Mouse (Mus musculus) myocyte (in vitro differentiated cells): ENCODE results near the gene Gm16181. TPM values are rescaled to one million over a fixed set of nuclear protein-coding genes. Genes with fewer than 3 reads are reported as not detected.
A peak's percentile ranks its signal among the peaks of the same experiment; 100 is the strongest.

Source experiments
- H3K27me3 ChIP-seq: one replicate; pipeline ENCODE4 v1.6.1; 2011; ENCODE audit not compliant: control insufficient read depth, insufficient read depth, insufficient read length
- H3K36me3 ChIP-seq: one replicate; pipeline ENCODE4 v1.6.1; 2011; ENCODE audit not compliant: control insufficient read depth, insufficient read depth
- H3K4me2 ChIP-seq: one replicate; pipeline ENCODE4 v1.6.1; 2011; ENCODE audit warnings: low read depth, control low read depth
- H3K4me3 ChIP-seq: one replicate; pipeline ENCODE4 v1.5.1; 2011; ENCODE audit warnings: mild to moderate bottlenecking, control low read depth, moderate library complexity
- H3K79me2 ChIP-seq: one replicate; pipeline ENCODE4 v1.6.1; 2011; ENCODE audit not compliant: control insufficient read depth, insufficient read depth
- H3ac ChIP-seq: one replicate; pipeline ENCODE4 v1.6.1; 2011; ENCODE audit not compliant: control insufficient read depth, insufficient read length
- CEBPB ChIP-seq: IDR thresholded peaks from 2 replicates; pipeline ENCODE4 v1.6.1; 2011; ENCODE audit warnings: mild to moderate bottlenecking, moderate library complexity; ENCODE audit not compliant: poor library complexity, insufficient read depth, severe bottlenecking
- E2F4 ChIP-seq: IDR thresholded peaks from one replicate; pipeline ENCODE4 v1.6.1; 2011; ENCODE audit warnings: mild to moderate bottlenecking, control low read depth, moderate library complexity; ENCODE audit not compliant: insufficient read depth
- MAX ChIP-seq: IDR thresholded peaks from one replicate; pipeline ENCODE4 v1.6.1; 2011; ENCODE audit warnings: low read depth, mild to moderate bottlenecking, control low read depth
- MYOD1 ChIP-seq, 3 experiments: IDR thresholded peaks; one replicate each; pipeline ENCODE4 v1.6.1; 2011; ENCODE audit warnings: control low read depth in 2 of 3, low read depth in 2 of 3, mild to moderate bottlenecking in 2 of 3, moderate library complexity in 1 of 3; ENCODE audit not compliant: insufficient read length in 2 of 3, control insufficient read depth in 1 of 3
- MYOG ChIP-seq, 3 experiments: IDR thresholded peaks; one replicate each; pipeline ENCODE4 v1.6.1; 2011; ENCODE audit warnings: control low read depth in 2 of 3, low read depth in 2 of 3, mild to moderate bottlenecking in 2 of 3; ENCODE audit not compliant: insufficient read length in 2 of 3, control insufficient read depth in 1 of 3, insufficient read depth in 1 of 3
- POLR2A ChIP-seq: IDR thresholded peaks from one replicate; pipeline ENCODE4 v1.6.1; 2011; ENCODE audit warnings: low read depth, mild to moderate bottlenecking, control low read depth, moderate library complexity; ENCODE audit not compliant: insufficient read length
- POLR2AphosphoS2 ChIP-seq: IDR thresholded peaks from one replicate; pipeline ENCODE4 v1.6.1; 2011; ENCODE audit warnings: low read depth, control low read depth; ENCODE audit not compliant: insufficient read length
- REST ChIP-seq: IDR thresholded peaks from one replicate; pipeline ENCODE4 v1.6.1; 2011; ENCODE audit warnings: mild to moderate bottlenecking, control low read depth, moderate library complexity; ENCODE audit not compliant: insufficient read depth, insufficient read length
- SRF ChIP-seq: IDR thresholded peaks from one replicate; pipeline ENCODE4 v1.6.1; 2011; ENCODE audit warnings: low read depth; ENCODE audit not compliant: control insufficient read depth, insufficient read length
- TCF12 ChIP-seq: IDR thresholded peaks from one replicate; pipeline ENCODE4 v1.6.1; 2011; ENCODE audit warnings: mild to moderate bottlenecking, control low read depth; ENCODE audit not compliant: poor library complexity, insufficient read depth, severe bottlenecking
- TCF3 ChIP-seq: IDR thresholded peaks from one replicate; pipeline ENCODE4 v1.6.1; 2011; ENCODE audit warnings: low read depth, control low read depth; ENCODE audit not compliant: insufficient read length
- USF1 ChIP-seq: IDR thresholded peaks from one replicate; pipeline ENCODE4 v1.6.1; 2011; ENCODE audit warnings: low read depth, mild to moderate bottlenecking, control low read depth, moderate library complexity
- polyA plus RNA-seq: library from polyadenylated mRNA; unstranded; fragments of >200 nt; fragmentation: generic; extraction: Trizol; gene quantifications from one replicate; pipeline ENCODE4 v1.2.1, GENCODE M21; 2012; ENCODE audit warnings: missing spikeins

Gene Gm16181
- polyA plus RNA-seq, 1 experiment, result 0.18 TPM

GRCm38 (mm10) chr17:35259621-35260020, 39.0 kb downstream of the Gm16181 start:
- Histone ChIP-seq H3K79me2 (no peaks in the 10 kb centered on the region), H3K4me2 (no peak overlapping the region), H3ac (no peak overlapping the region), H3K27me3 (no peaks in the 10 kb centered on the region), H3K4me3 (no peak overlapping the region), H3K36me3 (no peaks in the 10 kb centered on the region)
- no peak for TF ChIP-seq POLR2A

- Histone ChIP-seq H3K79me2 (no peaks in the 10 kb centered on the region), H3K27me3 (no peaks in the 10 kb centered on the region), H3K4me2 (no peak overlapping the region), H3K36me3 (no peaks in the 10 kb centered on the region), H3K4me3 (no peak overlapping the region), H3ac (no peak overlapping the region)
- TF ChIP-seq POLR2A, result no peak
- TF ChIP-seq MYOG (IDR thresholded peaks at IDR 0.05; ENCODE audit: control insufficient read depth in 1 of 3, insufficient read depth in 1 of 3, insufficient read length in 2 of 3, low read depth in 2 of 3), result no peak
- no peak for TF ChIP-seq REST
Measured at GRCm38 (mm10) chr17:35261651-35262050, 41.0 kb downstream of the Gm16181 start.

- H3K4me2 ChIP-seq, result peak within 1 kb of the TSS; percentile 45
- H3K27me3 ChIP-seq, result no peaks in the 10 kb centered on the region
- H3K79me2 ChIP-seq, result no peaks in the 10 kb centered on the region
- no peak within 1 kb of the TSS for H3K4me3 ChIP-seq
- no peaks in the 10 kb centered on the region for H3K36me3 ChIP-seq
- no peak for TF ChIP-seq TCF12
- peak; percentile 73 for TF ChIP-seq POLR2A
- TF ChIP-seq POLR2AphosphoS2, result peak; percentile 51
- H3ac ChIP-seq, result no peak within 1 kb of the TSS
Measured at GRCm38 (mm10) chr17:35262664-35263522, 42.3 kb downstream of the Gm16181 start, which contains the start of gene H2-D1. TSS of gene H2-D1 (plus strand) at chr17:35262730.

- no peak for TF ChIP-seq USF1
- no peak for TF ChIP-seq REST
- no peak for TF ChIP-seq MAX
- no peak for TF ChIP-seq SRF
- no peak for TF ChIP-seq POLR2AphosphoS2
- TF ChIP-seq POLR2A, result no peak
- no peaks in the 10 kb centered on the region for H3K79me2 ChIP-seq
- no peak overlapping the region for H3ac ChIP-seq
- H3K4me3 ChIP-seq, result no peak overlapping the region
- H3K4me2 ChIP-seq, result no peak overlapping the region
- no peaks in the 10 kb centered on the region for H3K36me3 ChIP-seq
- no peaks in the 10 kb centered on the region for H3K27me3 ChIP-seq
Measured at GRCm38 (mm10) chr17:35263523-35263883, 42.9 kb downstream of the Gm16181 start.

- no peak overlapping the region for H3K4me2 ChIP-seq
- no peaks in the 10 kb centered on the region for H3K27me3 ChIP-seq
- no peak overlapping the region for H3K4me3 ChIP-seq
- H3K79me2 ChIP-seq, result no peaks in the 10 kb centered on the region
- no peak overlapping the region for H3ac ChIP-seq
- TF ChIP-seq MAX (no peak), TCF3 (no peak), TCF12 (no peak), REST (no peak), POLR2AphosphoS2 (no peak), MYOD1 (IDR thresholded peaks at IDR 0.05; ENCODE audit: control insufficient read depth in 1 of 3, insufficient read length in 2 of 3, low read depth in 2 of 3) (no peak), USF1 (no peak), E2F4 (no peak), POLR2A (no peak), MYOG (IDR thresholded peaks at IDR 0.05; ENCODE audit: control insufficient read depth in 1 of 3, insufficient read depth in 1 of 3, insufficient read length in 2 of 3, low read depth in 2 of 3) (no peak), CEBPB (no peak), SRF (no peak)
- no peaks in the 10 kb centered on the region for H3K36me3 ChIP-seq
Measured at GRCm38 (mm10) chr17:35267399-35268086, 46.9 kb downstream of the Gm16181 start.
